Mouse (Mus musculus): ENCODE results near the gene Lrp2. TPM values are rescaled to one million over a fixed set of nuclear protein-coding genes. Genes with fewer than 3 reads are reported as not detected.

Lrp2 gene
- polyA plus RNA-seq, 1 experiment, result 0.50 TPM

GRCm38 (mm10) chr2:69536018-69536417 is 49.8 kb downstream of the Lrp2 start:
- no peak overlapping the region for H3K27ac ChIP-seq (ENCODE audit: control insufficient read depth, insufficient read depth, low read length)
- H3K36me3 ChIP-seq (ENCODE audit: control insufficient read depth, insufficient read depth, low read length), result no peaks in the 10 kb centered on the region
- DNase-seq, result no peak
- no peak overlapping the region for H3K4me3 ChIP-seq (ENCODE audit: control insufficient read depth, insufficient read depth, low read length)
- H3K4me1 ChIP-seq (replicated peaks; ENCODE audit: control insufficient read depth, insufficient read depth, low read length), result no peaks in the 10 kb centered on the region
- TF ChIP-seq POLR2A (IDR thresholded peaks at IDR 0.05; ENCODE audit: control insufficient read depth, extremely low read depth, insufficient read depth, low read length, poor library complexity) (no peak), CTCF (IDR thresholded peaks at IDR 0.05; ENCODE audit: borderline replicate concordance, control insufficient read depth, extremely low read depth, insufficient read depth, low read length, poor library complexity) (no peak)
- WGBS, result 94% methylated on average over 7 of the region's 7 CpGs
- no peaks in the 10 kb centered on the region for H3K27me3 ChIP-seq (ENCODE audit: control insufficient read depth, insufficient read depth, low read length)

GRCm38 (mm10) chr2:69531528-69532055 is 54.3 kb downstream of the Lrp2 start:
- no peak for DNase-seq
- Histone ChIP-seq H3K36me3 (ENCODE audit: control insufficient read depth, insufficient read depth, low read length) (no peaks in the 10 kb centered on the region), H3K27me3 (ENCODE audit: control insufficient read depth, insufficient read depth, low read length) (no peaks in the 10 kb centered on the region), H3K4me3 (ENCODE audit: control insufficient read depth, insufficient read depth, low read length) (no peak overlapping the region), H3K27ac (ENCODE audit: control insufficient read depth, insufficient read depth, low read length) (no peak overlapping the region), H3K4me1 (replicated peaks; ENCODE audit: control insufficient read depth, insufficient read depth, low read length) (no peaks in the 10 kb centered on the region)
- TF ChIP-seq CTCF (IDR thresholded peaks at IDR 0.05; ENCODE audit: borderline replicate concordance, control insufficient read depth, extremely low read depth, insufficient read depth, low read length, poor library complexity) (no peak), POLR2A (IDR thresholded peaks at IDR 0.05; ENCODE audit: control insufficient read depth, extremely low read depth, insufficient read depth, low read length, poor library complexity) (no peak)
- WGBS, result 94% methylated on average over 3 of the region's 3 CpGs

GRCm38 (mm10) chr2:69530691-69531527 is 55.0 kb downstream of the Lrp2 start:
- 65% methylated on average over 14 of the region's 14 CpGs for WGBS
- Histone ChIP-seq H3K36me3 (ENCODE audit: control insufficient read depth, insufficient read depth, low read length) (no peaks in the 10 kb centered on the region), H3K27me3 (ENCODE audit: control insufficient read depth, insufficient read depth, low read length) (no peaks in the 10 kb centered on the region), H3K4me1 (replicated peaks; ENCODE audit: control insufficient read depth, insufficient read depth, low read length) (no peaks in the 10 kb centered on the region), H3K27ac (ENCODE audit: control insufficient read depth, insufficient read depth, low read length) (no peak overlapping the region), H3K4me3 (ENCODE audit: control insufficient read depth, insufficient read depth, low read length) (no peak overlapping the region)
- TF ChIP-seq POLR2A (IDR thresholded peaks at IDR 0.05; ENCODE audit: control insufficient read depth, extremely low read depth, insufficient read depth, low read length, poor library complexity) (no peak), CTCF (IDR thresholded peaks at IDR 0.05; ENCODE audit: borderline replicate concordance, control insufficient read depth, extremely low read depth, insufficient read depth, low read length, poor library complexity) (no peak)
- DNase-seq, result no peak

- H3K36me3 ChIP-seq (ENCODE audit: control insufficient read depth, insufficient read depth, low read length), result no peaks in the 10 kb centered on the region
- DNase-seq, result no peak
- 89% methylated on average over 5 of the region's 5 CpGs for WGBS
- H3K4me1 ChIP-seq (replicated peaks; ENCODE audit: control insufficient read depth, insufficient read depth, low read length), result no peaks in the 10 kb centered on the region
- TF ChIP-seq POLR2A (IDR thresholded peaks at IDR 0.05; ENCODE audit: control insufficient read depth, extremely low read depth, insufficient read depth, low read length, poor library complexity) (no peak), CTCF (IDR thresholded peaks at IDR 0.05; ENCODE audit: borderline replicate concordance, control insufficient read depth, extremely low read depth, insufficient read depth, low read length, poor library complexity) (no peak)
- no peak overlapping the region for H3K4me3 ChIP-seq (ENCODE audit: control insufficient read depth, insufficient read depth, low read length)
- no peaks in the 10 kb centered on the region for H3K27me3 ChIP-seq (ENCODE audit: control insufficient read depth, insufficient read depth, low read length)
- H3K27ac ChIP-seq (ENCODE audit: control insufficient read depth, insufficient read depth, low read length), result no peak overlapping the region
Observed at GRCm38 (mm10) chr2:69530126-69530525, 55.7 kb downstream of the Lrp2 start.

GRCm38 (mm10) chr2:69520273-69520672 is 65.6 kb downstream of the Lrp2 start:
- WGBS, result 92% methylated on average over 2 of the region's 2 CpGs
- Histone ChIP-seq H3K27ac (ENCODE audit: control insufficient read depth, insufficient read depth, low read length) (no peak overlapping the region), H3K36me3 (ENCODE audit: control insufficient read depth, insufficient read depth, low read length) (no peaks in the 10 kb centered on the region), H3K27me3 (ENCODE audit: control insufficient read depth, insufficient read depth, low read length) (no peaks in the 10 kb centered on the region), H3K4me3 (ENCODE audit: control insufficient read depth, insufficient read depth, low read length) (no peak overlapping the region), H3K4me1 (replicated peaks; ENCODE audit: control insufficient read depth, insufficient read depth, low read length) (no peaks in the 10 kb centered on the region)
- DNase-seq, result no peak
- TF ChIP-seq CTCF (IDR thresholded peaks at IDR 0.05; ENCODE audit: borderline replicate concordance, control insufficient read depth, extremely low read depth, insufficient read depth, low read length, poor library complexity), result no peak
- no peak for TF ChIP-seq POLR2A (IDR thresholded peaks at IDR 0.05; ENCODE audit: control insufficient read depth, extremely low read depth, insufficient read depth, low read length, poor library complexity)

GRCm38 (mm10) chr2:69518307-69518706 is 67.6 kb downstream of the Lrp2 start:
- Histone ChIP-seq H3K4me1 (replicated peaks; ENCODE audit: control insufficient read depth, insufficient read depth, low read length) (no peaks in the 10 kb centered on the region), H3K4me3 (ENCODE audit: control insufficient read depth, insufficient read depth, low read length) (no peak overlapping the region), H3K27ac (ENCODE audit: control insufficient read depth, insufficient read depth, low read length) (no peak overlapping the region), H3K27me3 (ENCODE audit: control insufficient read depth, insufficient read depth, low read length) (no peaks in the 10 kb centered on the region), H3K36me3 (ENCODE audit: control insufficient read depth, insufficient read depth, low read length) (no peaks in the 10 kb centered on the region)
- TF ChIP-seq CTCF (IDR thresholded peaks at IDR 0.05; ENCODE audit: borderline replicate concordance, control insufficient read depth, extremely low read depth, insufficient read depth, low read length, poor library complexity) (no peak), POLR2A (IDR thresholded peaks at IDR 0.05; ENCODE audit: control insufficient read depth, extremely low read depth, insufficient read depth, low read length, poor library complexity) (no peak)
- 40% methylated on average over 7 of the region's 7 CpGs for WGBS
- no peak for DNase-seq
